Mouse (Mus musculus) ES-Bruce4 (cell line): ENCODE data around the gene Ankrd52. TPM values are rescaled to one million over a fixed set of nuclear protein-coding genes. Genes with fewer than 3 reads are reported as not detected.

Experiments used
- H3K27ac ChIP-seq: 2 replicates; pipeline ENCODE4 v1.5.1; 2012; ENCODE audit warnings: low read length, inconsistent platforms; ENCODE audit not compliant: insufficient read depth
- H3K27me3 ChIP-seq: 2 replicates; pipeline ENCODE4 v1.6.1; 2012; ENCODE audit warnings: mild to moderate bottlenecking, low read length, inconsistent platforms; ENCODE audit not compliant: control insufficient read depth, poor library complexity, insufficient read depth, severe bottlenecking
- H3K36me3 ChIP-seq: 2 replicates; pipeline ENCODE4 v1.6.1; 2012; ENCODE audit warnings: inconsistent platforms, mild to moderate bottlenecking, low read length, moderate library complexity; ENCODE audit not compliant: control insufficient read depth, poor library complexity, insufficient read depth, severe bottlenecking
- H3K4me1 ChIP-seq: one replicate; pipeline ENCODE4 v1.8.1; 2011; ENCODE audit warnings: low read length; ENCODE audit not compliant: control insufficient read depth, insufficient read depth
- H3K4me3 ChIP-seq: 2 replicates; pipeline ENCODE4 v1.5.1; 2011; ENCODE audit warnings: low read depth, mild to moderate bottlenecking, low read length
- H3K9ac ChIP-seq: 2 replicates; pipeline ENCODE4 v1.6.1; 2012; ENCODE audit warnings: low read depth, mild to moderate bottlenecking, inconsistent platforms; ENCODE audit not compliant: poor library complexity, severe bottlenecking
- H3K9me3 ChIP-seq: replicated peaks from 2 replicates; pipeline ENCODE4 v1.6.1; 2012; ENCODE audit warnings: mild to moderate bottlenecking, low read length, inconsistent platforms; ENCODE audit not compliant: control insufficient read depth, poor library complexity, insufficient read depth, severe bottlenecking
- CTCF ChIP-seq: IDR thresholded peaks from one replicate; pipeline ENCODE4 v1.8.1; 2011; ENCODE audit warnings: low read depth, low read length
- EP300 ChIP-seq: IDR thresholded peaks from 2 replicates; pipeline ENCODE4 v1.6.1; 2011; ENCODE audit warnings: low read depth, low read length; ENCODE audit not compliant: insufficient read depth
- POLR2A ChIP-seq: IDR thresholded peaks from one replicate; pipeline ENCODE4 v1.8.1; 2011; ENCODE audit warnings: low read length; ENCODE audit not compliant: insufficient read depth
- polyA plus RNA-seq: library from polyadenylated mRNA; stranded (reverse); fragments of >200 nt; gene quantifications from 2 replicates; pipeline ENCODE4 v1.2.4, GENCODE M21; 2011; ENCODE audit warnings: low read depth; ENCODE audit not compliant: missing spikeins, insufficient read depth, insufficient read length

Ankrd52 gene
- polyA plus RNA-seq, 1 experiment = 29.0 TPM

- Histone ChIP-seq H3K4me3 (no peak overlapping the region), H3K9me3 (no peaks in the 10 kb centered on the region), H3K9ac (no peak overlapping the region), H3K27ac (no peak overlapping the region), H3K4me1 (no peaks in the 10 kb centered on the region), H3K27me3 (no peaks in the 10 kb centered on the region), H3K36me3 (peaks cover 22% of the 10 kb centered on the region)
- TF ChIP-seq POLR2A (no peak), EP300 (no peak), CTCF (no peak)
Observed at GRCm38 (mm10) chr10:128422426-128422825, 45.5 kb downstream of the Ankrd52 start.

- no peaks in the 10 kb centered on the region for H3K27me3 ChIP-seq
- H3K9me3 ChIP-seq = no peaks in the 10 kb centered on the region
- no peak overlapping the region for H3K27ac ChIP-seq
- peaks cover 23% of the 10 kb centered on the region for H3K36me3 ChIP-seq
- H3K4me3 ChIP-seq = no peak overlapping the region
- H3K9ac ChIP-seq = no peak overlapping the region
- TF ChIP-seq POLR2A (no peak), CTCF (no peak), EP300 (no peak)
- no peaks in the 10 kb centered on the region for H3K4me1 ChIP-seq
Observed at GRCm38 (mm10) chr10:128424604-128425003, 47.7 kb downstream of the Ankrd52 start.

- Histone ChIP-seq H3K9ac (no peak overlapping the region), H3K4me3 (no peak overlapping the region), H3K4me1 (no peaks in the 10 kb centered on the region), H3K27me3 (no peaks in the 10 kb centered on the region), H3K36me3 (peaks cover 26% of the 10 kb centered on the region), H3K9me3 (no peaks in the 10 kb centered on the region), H3K27ac (no peak overlapping the region)
- no peak for TF ChIP-seq EP300
- no peak for TF ChIP-seq POLR2A
- TF ChIP-seq CTCF = no peak
Observed at GRCm38 (mm10) chr10:128425260-128425659, 48.3 kb downstream of the Ankrd52 start.

- Histone ChIP-seq H3K36me3 (peaks cover 17% of the 10 kb centered on the region), H3K9me3 (no peaks in the 10 kb centered on the region), H3K9ac (no peak overlapping the region), H3K4me3 (no peak overlapping the region), H3K4me1 (no peaks in the 10 kb centered on the region), H3K27me3 (no peaks in the 10 kb centered on the region), H3K27ac (no peak overlapping the region)
- TF ChIP-seq CTCF (no peak), EP300 (no peak)
Observed at GRCm38 (mm10) chr10:128429052-128429451, 52.1 kb downstream of the Ankrd52 start.

GRCm38 (mm10) chr10:128429454-128429853, 52.5 kb downstream of the Ankrd52 start:
- Histone ChIP-seq H3K4me3 (no peak overlapping the region), H3K27ac (no peak overlapping the region), H3K4me1 (no peaks in the 10 kb centered on the region), H3K36me3 (peaks cover 17% of the 10 kb centered on the region), H3K9ac (no peak overlapping the region), H3K9me3 (no peaks in the 10 kb centered on the region), H3K27me3 (no peaks in the 10 kb centered on the region)
- no peak for TF ChIP-seq POLR2A

GRCm38 (mm10) chr10:128433417-128433816, 56.5 kb downstream of the Ankrd52 start:
- Histone ChIP-seq H3K27ac (no peak overlapping the region), H3K27me3 (no peaks in the 10 kb centered on the region), H3K9me3 (no peaks in the 10 kb centered on the region), H3K36me3 (peaks cover 32% of the 10 kb centered on the region), H3K9ac (no peak overlapping the region), H3K4me3 (no peak overlapping the region), H3K4me1 (no peaks in the 10 kb centered on the region)
- TF ChIP-seq EP300 (no peak), POLR2A (no peak), CTCF (no peak)
